Mouse (Mus musculus): Measurements from ENCODE around the gene Zfp575. TPM values are rescaled to one million over a fixed set of nuclear protein-coding genes. Genes with fewer than 3 reads are reported as not detected.

Gene Zfp575
- total RNA-seq, 2 experiments from 2014 or later, result 0.22 to 0.27 TPM

- ATAC-seq (ENCODE audit: poor library complexity, severe bottlenecking), result no peak
Measured at GRCm38 (mm10) chr7:24565627-24566026, 21.8 kb downstream of the Zfp575 start.

GRCm38 (mm10) chr7:24564607-24565265 is 22.7 kb downstream of the Zfp575 start:
- ATAC-seq (ENCODE audit: poor library complexity, severe bottlenecking), result peak; percentile 99

- no peak for ATAC-seq (ENCODE audit: poor library complexity, severe bottlenecking)
Measured at GRCm38 (mm10) chr7:24563837-24564206, 23.6 kb downstream of the Zfp575 start.

GRCm38 (mm10) chr7:24563191-24563836 is 24.1 kb downstream of the Zfp575 start:
- ATAC-seq (ENCODE audit: poor library complexity, severe bottlenecking), result no peak

GRCm38 (mm10) chr7:24561450-24561849 is 26.0 kb downstream of the Zfp575 start:
- no peak for ATAC-seq (ENCODE audit: poor library complexity, severe bottlenecking)

GRCm38 (mm10) chr7:24555786-24556185 is 31.7 kb downstream of the Zfp575 start:
- ATAC-seq (ENCODE audit: poor library complexity, severe bottlenecking), result no peak

GRCm38 (mm10) chr7:24551985-24552759 is 35.3 kb downstream of the Zfp575 start:
- ATAC-seq (ENCODE audit: poor library complexity, severe bottlenecking), result peak; percentile 91

- ATAC-seq (ENCODE audit: poor library complexity, severe bottlenecking), result no peak
Measured at GRCm38 (mm10) chr7:24547534-24548036, 39.9 kb downstream of the Zfp575 start.

GRCm38 (mm10) chr7:24546634-24547389 is 40.6 kb downstream of the Zfp575 start:
- peak; percentile 100 for ATAC-seq (ENCODE audit: poor library complexity, severe bottlenecking)

GRCm38 (mm10) chr7:24546068-24546614 is 41.3 kb downstream of the Zfp575 start, which contains the start of the genes Pinlyp and Xrcc1:
Gene Pinlyp, minus strand, starts transcription at chr7:24546118.
Gene Xrcc1, plus strand, starts transcription at chr7:24546289.
- ATAC-seq (ENCODE audit: poor library complexity, severe bottlenecking), result 0 out of 2 replicates have a peak, but pooled peaks have one; percentile 1

- no peak for ATAC-seq (ENCODE audit: poor library complexity, severe bottlenecking)
Measured at GRCm38 (mm10) chr7:24544506-24544905, 42.9 kb downstream of the Zfp575 start.

GRCm38 (mm10) chr7:24539686-24540085 is 47.8 kb downstream of the Zfp575 start:
- no peak for ATAC-seq (ENCODE audit: poor library complexity, severe bottlenecking)

GRCm38 (mm10) chr7:24538701-24539100 is 48.7 kb downstream of the Zfp575 start:
- peak; percentile 70 for ATAC-seq (ENCODE audit: poor library complexity, severe bottlenecking)

- ATAC-seq (ENCODE audit: poor library complexity, severe bottlenecking), result no peak
Measured at GRCm38 (mm10) chr7:24538154-24538553, 49.3 kb downstream of the Zfp575 start.

GRCm38 (mm10) chr7:24537591-24537990 is 49.9 kb downstream of the Zfp575 start:
- no peak for ATAC-seq (ENCODE audit: poor library complexity, severe bottlenecking)

GRCm38 (mm10) chr7:24537081-24537480 is 50.4 kb downstream of the Zfp575 start:
- ATAC-seq (ENCODE audit: poor library complexity, severe bottlenecking), result no peak

GRCm38 (mm10) chr7:24534301-24534700 is 53.1 kb downstream of the Zfp575 start:
- ATAC-seq (ENCODE audit: poor library complexity, severe bottlenecking), result no peak
